Mouse (Mus musculus) heart, postnatal 0 days (tissue): ENCODE measurements at regions not wholly inside any gene's neighbourhood (a gene's known extent, or its start where the extent isn't known, plus 50 kb on each side); places are given as distances from the start of the nearest gene placed in this dataset.

Source experiments
- CTCF ChIP-seq: IDR thresholded peaks from 2 replicates; pipeline ENCODE4 v1.5.1; 2016; ENCODE audit warnings: antibody characterized with exemption, control low read depth, low read depth
- EP300 ChIP-seq: IDR thresholded peaks from 2 replicates; pipeline ENCODE4 v1.6.1; 2016; ENCODE audit warnings: antibody characterized with exemption, low read depth

DNA sequence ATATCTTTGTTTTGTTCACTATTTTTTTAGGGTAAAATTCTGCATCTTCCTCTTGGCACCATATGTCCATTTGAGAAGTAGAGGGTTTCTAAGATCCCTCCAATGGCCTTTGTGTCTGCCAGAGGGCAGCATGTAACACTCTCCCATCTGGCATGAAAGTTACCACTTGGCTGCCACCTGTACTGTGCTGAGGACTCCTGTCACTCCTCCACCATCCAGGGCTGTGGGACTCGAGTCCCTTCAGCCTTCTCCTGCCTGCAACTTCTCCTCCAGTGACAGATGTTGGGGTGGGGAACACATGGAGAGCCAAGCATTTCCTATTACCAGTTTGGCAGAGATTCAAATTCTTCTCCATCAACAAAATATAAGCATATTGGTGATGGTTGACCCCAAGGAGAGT, 262.3 kb upstream of the Marcks start:
- TF ChIP-seq CTCF (no peak), EP300 (no peak)
